Mouse (Mus musculus) limb, embryonic 15.5 days (tissue): ENCODE data around the gene Smu1. TPM values are rescaled to one million over a fixed set of nuclear protein-coding genes. Genes with fewer than 3 reads are reported as not detected.

Source experiments
- ATAC-seq: fragments of 200-750 bp; cut with Nextera tagmentation; 2 replicates; pipeline ENCODE4 v1.8.0; 2017; ENCODE audit warnings: low read depth, moderate TSS enrichment; ENCODE audit not compliant: insufficient number of reproducible peaks, low FRiP score, low TSS enrichment
- H3K27ac ChIP-seq: fragments of 300-500 bp; sonication (generic); 2 replicates; pipeline ENCODE4 v1.5.1; 2015; ENCODE audit warnings: moderate library complexity, mild to moderate bottlenecking, inconsistent platforms
- H3K27me3 ChIP-seq: fragments of 300-500 bp; sonication (generic); 2 replicates; pipeline ENCODE4 v1.6.1; 2015; ENCODE audit warnings: inconsistent platforms
- H3K36me3 ChIP-seq: fragments of 300-500 bp; sonication (generic); 2 replicates; pipeline ENCODE4 v1.6.1; 2015; ENCODE audit warnings: inconsistent platforms
- H3K4me1 ChIP-seq: fragments of 300-500 bp; sonication (generic); 2 replicates; pipeline ENCODE4 v1.6.1; 2015; ENCODE audit warnings: inconsistent platforms
- H3K4me2 ChIP-seq: fragments of 300-500 bp; sonication (generic); 2 replicates; pipeline ENCODE4 v1.6.1; 2015; ENCODE audit warnings: mild to moderate bottlenecking, inconsistent platforms
- H3K4me3 ChIP-seq: fragments of 300-500 bp; sonication (generic); 2 replicates; pipeline ENCODE4 v1.5.1; 2015; ENCODE audit warnings: mild to moderate bottlenecking, inconsistent platforms
- H3K9ac ChIP-seq: fragments of 300-500 bp; sonication (generic); 2 replicates; pipeline ENCODE4 v1.6.1; 2015; ENCODE audit warnings: inconsistent platforms
- H3K9me3 ChIP-seq: fragments of 300-500 bp; sonication (generic); 2 replicates; pipeline ENCODE4 v1.6.1; 2016; ENCODE audit warnings: inconsistent platforms
- WGBS: fragments of 180-500 bp; shearing (Covaris S2); methylation state at CpG from one replicate; pipeline ENCODE4 v1.1.7; 2015; 5-methylcytosine and 5-hydroxymethylcytosine counted together
- microRNA counts: library from miRNA; unstranded; fragments of <30 nt; microRNA quantifications from one replicate; lab custom pipeline; 2016
- microRNA-seq: library from miRNA; unstranded; fragments of <30 nt; microRNA quantifications from one replicate; pipeline ENCODE4, GENCODE M21; 2016
- polyA plus RNA-seq: library from polyadenylated mRNA; unstranded; fragments of >200 nt; fragmentation: Nextera tagmentation; extraction: Ambion mirVana; gene quantifications from 2 replicates; pipeline ENCODE4 v1.2.1, GENCODE M21; 2015

Gene Smu1
- polyA plus RNA-seq, 1 experiment from 2014 or later, result 134 TPM

DNA sequence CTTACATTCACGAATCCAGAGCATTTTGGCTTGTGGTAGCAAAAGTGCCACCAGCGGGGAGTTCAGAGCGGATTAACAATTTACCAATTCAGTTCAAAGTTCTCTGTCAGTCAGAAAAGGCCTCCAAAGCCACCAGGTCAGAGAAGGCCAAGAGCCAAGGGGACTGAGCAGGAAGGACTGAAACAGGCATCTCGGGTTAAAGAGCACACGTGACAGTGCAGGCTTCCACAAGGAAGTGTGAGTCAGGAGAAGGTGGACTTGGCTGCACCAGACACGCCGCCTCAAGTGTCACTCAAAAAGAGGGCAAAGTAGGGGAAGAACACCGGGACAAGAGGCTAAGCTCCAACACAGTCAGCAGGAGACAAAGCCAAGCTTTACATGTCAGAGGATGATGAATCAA lies 57.5 kb downstream of the Smu1 start:
- Histone ChIP-seq H3K27me3 (no peaks in the 10 kb centered on the region), H3K4me1 (peaks cover 20% of the 10 kb centered on the region), H3K9me3 (no peaks in the 10 kb centered on the region), H3K27ac (no peak overlapping the region), H3K4me2 (no peak overlapping the region), H3K36me3 (peaks cover 11% of the 10 kb centered on the region), H3K4me3 (no peak overlapping the region), H3K9ac (no peak overlapping the region)
- 82% methylated on average over 7 of the region's 8 CpGs for WGBS
- ATAC-seq, result no peak

DNA sequence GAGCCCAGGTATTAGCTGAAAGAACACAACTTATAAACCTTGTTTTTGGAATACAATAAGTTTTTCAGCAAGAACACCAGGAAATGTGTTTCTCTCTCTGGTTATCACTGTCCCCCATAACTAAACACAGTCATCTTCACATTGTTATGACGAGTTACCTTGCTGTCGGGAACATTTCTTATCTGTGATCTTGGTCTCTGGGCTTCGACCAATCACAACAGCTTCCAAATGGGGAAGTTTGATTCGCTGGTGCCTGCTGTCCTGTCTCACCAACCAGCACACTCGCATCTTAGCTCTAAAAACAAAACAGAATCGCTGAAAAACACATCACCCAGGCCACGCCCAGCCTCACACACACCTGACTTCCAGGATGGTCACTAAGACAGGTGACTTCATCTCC lies 60.7 kb downstream of the Smu1 start:
- Histone ChIP-seq H3K36me3 (peaks cover 39% of the 10 kb centered on the region), H3K4me2 (no peak overlapping the region), H3K9ac (no peak overlapping the region), H3K27me3 (no peaks in the 10 kb centered on the region), H3K4me1 (peaks cover 9% of the 10 kb centered on the region), H3K4me3 (no peak overlapping the region), H3K27ac (no peak overlapping the region), H3K9me3 (no peaks in the 10 kb centered on the region)
- WGBS, result 84% methylated on average over 7 of the region's 7 CpGs
- ATAC-seq, result no peak

DNA sequence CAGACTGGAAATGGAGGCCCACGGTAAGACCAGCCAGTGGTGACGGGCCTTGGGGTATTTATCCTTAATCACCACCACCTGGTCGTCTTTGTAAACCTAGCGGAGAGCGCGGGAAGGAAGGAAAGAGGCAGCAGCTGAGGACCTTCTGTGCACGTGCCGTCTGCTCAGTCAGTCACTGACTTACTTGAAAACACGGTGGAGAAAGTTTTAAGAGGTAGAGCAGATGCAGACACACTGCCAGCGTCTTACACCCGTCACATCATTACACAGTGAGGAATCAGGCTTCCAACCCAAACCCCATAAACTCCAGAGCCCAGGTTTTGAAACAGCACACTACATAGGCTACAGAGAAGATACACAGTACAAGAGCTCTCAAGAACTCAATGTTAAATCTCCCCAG lies 66.6 kb downstream of the Smu1 start:
- H3K4me1 ChIP-seq, result no peaks in the 10 kb centered on the region
- no peaks in the 10 kb centered on the region for H3K9me3 ChIP-seq
- ATAC-seq, result no peak
- no peak overlapping the region for H3K4me2 ChIP-seq
- 39% methylated on average over 11 of the region's 11 CpGs for WGBS
- H3K4me3 ChIP-seq, result no peak overlapping the region
- H3K36me3 ChIP-seq, result peaks cover 70% of the 10 kb centered on the region
- no peaks in the 10 kb centered on the region for H3K27me3 ChIP-seq
- H3K27ac ChIP-seq, result no peak overlapping the region
- no peak overlapping the region for H3K9ac ChIP-seq

MicroRNAs encoded within 50 kb of the gene (microRNA counts, 519-probe panel; counts per million panel counts)
- microRNA mmu-miR-207 (lab: Ali Mortazavi, UCI), result 1,038 counts per million, percentile 5 among the panel's probes with 10 or more counts

Small RNA genes lying within 50 kb of the gene (microRNA-seq; reads per million reads assigned to microRNA genes)
- gene Mir207, result not detected

Other genes starting within 250 kb of the Smu1 start
- 31.8 and 32.1 TPM in 2 replicates for gene Aptx, start 54.7 kb downstream of the Smu1 start, polyA plus RNA-seq
- 375 and 380 TPM in 2 replicates for gene Dnaja1, start 35.8 kb downstream of the Smu1 start, polyA plus RNA-seq
- 50.3 and 58.1 TPM in 2 replicates for gene B4galt1, start 96.1 kb upstream of the Smu1 start, polyA plus RNA-seq
- gene Spink4, start 162.1 kb upstream of the Smu1 start, polyA plus RNA-seq, result not detected in 2 replicates
- gene Bag1, start 190.4 kb upstream of the Smu1 start, polyA plus RNA-seq, result 210 and 218 TPM in 2 replicates
- gene Chmp5, start 190.5 kb upstream of the Smu1 start, polyA plus RNA-seq, result 116 and 119 TPM in 2 replicates
- 85.5 and 85.9 TPM in 2 replicates for gene Nfx1, start 213.0 kb upstream of the Smu1 start, polyA plus RNA-seq